Mouse (Mus musculus): ENCODE results near the gene 4930524B15Rik. TPM values are rescaled to one million over a fixed set of nuclear protein-coding genes. Genes with fewer than 3 reads are reported as not detected.

Gene 4930524B15Rik
- total and polyA plus RNA-seq, 2 experiments from 2014 or later, result 0.41 to 1.3 TPM

- H3K27me3 ChIP-seq (ENCODE audit: insufficient read depth, low read length), result no peaks in the 10 kb centered on the region
- peak; percentile 60 for TF ChIP-seq CTCF (IDR thresholded peaks at IDR 0.05; ENCODE audit: low read depth)
- peaks cover 16% of the 10 kb centered on the region; the same call in 1 of the 2 replicates for H3K4me1 ChIP-seq (ENCODE audit: insufficient read depth)
- H3K36me3 ChIP-seq (ENCODE audit: insufficient read depth), result no peaks in the 10 kb centered on the region
- no peak overlapping the region for H3K4me3 ChIP-seq (ENCODE audit: low read depth, low read length)
- H3K9me3 ChIP-seq (ENCODE audit: low read length), result no peaks in the 10 kb centered on the region
- H3K9ac ChIP-seq, result no peak overlapping the region
- peak overlapping the region; percentile 13; the same call in 1 of the 2 replicates for H3K4me2 ChIP-seq (ENCODE audit: low read depth)
- DNase-seq (peak; percentile 40), ATAC-seq (peak; percentile 73)
- peak overlapping the region; percentile 65 for H3K27ac ChIP-seq (ENCODE audit: low read depth, low read length)
- WGBS, result 42% methylated on average over 4 of the region's 4 CpGs
Observed at GRCm38 (mm10) chr11:31941640-31942638, 23.5 kb upstream of the 4930524B15Rik start.

- no peak overlapping the region for H3K4me2 ChIP-seq (ENCODE audit: low read depth)
- H3K4me1 ChIP-seq (ENCODE audit: insufficient read depth), result peaks cover 16% of the 10 kb centered on the region; the same call in 1 of the 2 replicates
- no peaks in the 10 kb centered on the region for H3K36me3 ChIP-seq (ENCODE audit: insufficient read depth)
- 89% methylated on average over 3 of the region's 3 CpGs for WGBS
- no peaks in the 10 kb centered on the region for H3K9me3 ChIP-seq (ENCODE audit: low read length)
- no peaks in the 10 kb centered on the region for H3K27me3 ChIP-seq (ENCODE audit: insufficient read depth, low read length)
- no peak for TF ChIP-seq CTCF (IDR thresholded peaks at IDR 0.05; ENCODE audit: low read depth)
- DNase-seq, result no peak
- no peak overlapping the region for H3K4me3 ChIP-seq (ENCODE audit: low read depth, low read length)
- H3K9ac ChIP-seq, result no peak overlapping the region
- no peak overlapping the region for H3K27ac ChIP-seq (ENCODE audit: low read depth, low read length)
- no peak for ATAC-seq
Observed at GRCm38 (mm10) chr11:31945471-31945870, 19.9 kb upstream of the 4930524B15Rik start.

- DNase-seq, result peak; percentile 56
- Histone ChIP-seq H3K4me2 (ENCODE audit: low read depth) (peak overlapping the region; percentile 61), H3K9me3 (ENCODE audit: low read length) (no peaks in the 10 kb centered on the region), H3K27me3 (ENCODE audit: insufficient read depth, low read length) (no peaks in the 10 kb centered on the region), H3K9ac (peak overlapping the region; percentile 55), H3K4me1 (ENCODE audit: insufficient read depth) (no peaks in the 10 kb centered on the region), H3K36me3 (ENCODE audit: insufficient read depth) (no peaks in the 10 kb centered on the region), H3K27ac (ENCODE audit: low read depth, low read length) (peak overlapping the region; percentile 70), H3K4me3 (ENCODE audit: low read depth, low read length) (peak overlapping the region; percentile 44)
- TF ChIP-seq CTCF (IDR thresholded peaks at IDR 0.05; ENCODE audit: low read depth), result no peak
- ATAC-seq, result peak; percentile 74
- WGBS, result 15% methylated on average over 15 of the region's 15 CpGs
Observed at GRCm38 (mm10) chr11:31948462-31949330, 16.7 kb upstream of the 4930524B15Rik start.

- no peaks in the 10 kb centered on the region for H3K9me3 ChIP-seq (ENCODE audit: low read length)
- peak overlapping the region; percentile 55 for H3K9ac ChIP-seq
- no peaks in the 10 kb centered on the region for H3K4me1 ChIP-seq (ENCODE audit: insufficient read depth)
- WGBS, result 1% methylated on average over 17 of the region's 17 CpGs
- ATAC-seq (peak; percentile 84), DNase-seq (peak; percentile 96)
- peak overlapping the region; percentile 44 for H3K4me3 ChIP-seq (ENCODE audit: low read depth, low read length)
- TF ChIP-seq CTCF (IDR thresholded peaks at IDR 0.05; ENCODE audit: low read depth), result peak; percentile 86
- peak overlapping the region; percentile 61 for H3K4me2 ChIP-seq (ENCODE audit: low read depth)
- no peaks in the 10 kb centered on the region for H3K27me3 ChIP-seq (ENCODE audit: insufficient read depth, low read length)
- H3K27ac ChIP-seq (ENCODE audit: low read depth, low read length), result peak overlapping the region; percentile 70
- no peaks in the 10 kb centered on the region for H3K36me3 ChIP-seq (ENCODE audit: insufficient read depth)
Observed at GRCm38 (mm10) chr11:31949331-31949785, 16.0 kb upstream of the 4930524B15Rik start.

DNA sequence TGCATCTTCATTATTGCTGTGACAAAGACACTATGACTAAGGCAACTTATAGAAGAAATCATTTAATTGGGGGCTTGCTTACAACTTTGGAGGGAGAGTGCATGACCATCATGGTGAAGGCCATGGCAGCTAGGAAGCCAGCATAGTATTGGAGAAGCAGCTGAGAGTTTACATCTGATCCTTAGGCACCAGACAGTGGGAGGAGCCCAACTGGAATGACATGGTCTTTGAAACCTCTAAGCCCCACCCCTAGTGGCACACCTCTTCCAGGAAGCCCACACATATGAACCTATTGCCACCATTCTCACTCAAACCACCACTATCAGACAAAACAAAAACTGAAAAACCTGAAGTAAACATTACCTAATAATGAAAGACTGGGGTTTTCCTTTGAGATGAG is 5.3 kb upstream of the 4930524B15Rik start:
- Histone ChIP-seq H3K4me2 (ENCODE audit: low read depth) (no peak overlapping the region), H3K4me3 (ENCODE audit: low read depth, low read length) (no peak overlapping the region), H3K27me3 (ENCODE audit: insufficient read depth, low read length) (no peaks in the 10 kb centered on the region), H3K9ac (no peak overlapping the region), H3K36me3 (ENCODE audit: insufficient read depth) (no peaks in the 10 kb centered on the region), H3K27ac (ENCODE audit: low read depth, low read length) (no peak overlapping the region), H3K9me3 (ENCODE audit: low read length) (no peaks in the 10 kb centered on the region), H3K4me1 (ENCODE audit: insufficient read depth) (no peaks in the 10 kb centered on the region)
- DNase-seq (no peak), ATAC-seq (no peak)
- no peak for TF ChIP-seq CTCF (IDR thresholded peaks at IDR 0.05; ENCODE audit: low read depth)

DNA sequence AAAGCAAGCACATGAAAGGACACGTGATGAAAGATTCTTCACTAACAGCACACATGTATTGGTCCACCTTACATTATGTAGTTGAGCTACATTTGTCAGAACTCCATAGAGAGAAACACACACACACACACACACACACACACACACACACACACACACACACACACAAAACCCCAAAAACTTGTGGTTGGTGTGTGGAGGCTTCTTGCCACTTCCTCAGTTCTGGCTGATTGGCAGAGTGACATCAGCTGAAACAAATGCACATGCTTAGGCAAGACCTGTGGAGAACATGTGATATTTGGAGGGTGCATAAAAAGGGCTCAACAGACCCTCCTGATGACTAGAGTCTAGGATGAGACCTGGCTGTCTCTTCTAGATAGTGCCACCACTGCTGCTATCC is 1.4 kb upstream of the 4930524B15Rik start:
- H3K9ac ChIP-seq, result no peak overlapping the region
- no peaks in the 10 kb centered on the region for H3K9me3 ChIP-seq (ENCODE audit: low read length)
- 100% methylated on average over 1 of the region's 1 CpGs for WGBS
- H3K4me2 ChIP-seq (ENCODE audit: low read depth), result no peak overlapping the region
- no peak overlapping the region for H3K4me3 ChIP-seq (ENCODE audit: low read depth, low read length)
- H3K36me3 ChIP-seq (ENCODE audit: insufficient read depth), result no peaks in the 10 kb centered on the region
- DNase-seq (no peak), ATAC-seq (no peak)
- no peak for TF ChIP-seq CTCF (IDR thresholded peaks at IDR 0.05; ENCODE audit: low read depth)
- no peaks in the 10 kb centered on the region for H3K27me3 ChIP-seq (ENCODE audit: insufficient read depth, low read length)
- H3K4me1 ChIP-seq (ENCODE audit: insufficient read depth), result no peaks in the 10 kb centered on the region
- no peak overlapping the region for H3K27ac ChIP-seq (ENCODE audit: low read depth, low read length)
